Mouse (Mus musculus): ENCODE data around the gene A930017K11Rik. TPM values are rescaled to one million over a fixed set of nuclear protein-coding genes. Genes with fewer than 3 reads are reported as not detected.
A peak's percentile ranks its signal among the peaks of the same experiment; 100 is the strongest.

A930017K11Rik gene
- polyA plus RNA-seq, 1 experiment from 2014 or later = not detected

GRCm38 (mm10) chr17:25984066-25984465 lies 31.7 kb upstream of the A930017K11Rik start:
- no peaks in the 10 kb centered on the region for H3K9me3 ChIP-seq (ENCODE audit: control insufficient read depth, low read length)
- 0 out of 2 replicates have a peak overlapping the region, but pooled peaks have one; percentile 95 for H3K9ac ChIP-seq (ENCODE audit: low read length)
- H3K4me2 ChIP-seq (ENCODE audit: low read length) = peak overlapping the region; percentile 94
- 0 out of 2 replicates have a peak, but pooled peaks cover 6% of the 10 kb centered on the region for H3K36me3 ChIP-seq (ENCODE audit: control insufficient read depth, insufficient read depth, low read length)
- H3K4me1 ChIP-seq (ENCODE audit: control insufficient read depth in 2 of 2, insufficient read depth in 2 of 2, low read length in 2 of 2) = peaks cover 9 to 29% of the 10 kb centered on the region in 2 experiments
- 86% methylated on average over 1 of the region's 1 CpGs for WGBS
- H3K4me3 ChIP-seq (ENCODE audit: control insufficient read depth in 1 of 2, insufficient read depth in 1 of 2, low read depth in 1 of 2, low read length in 2 of 2) = peak overlapping the region in 1 of 2 experiments; percentile 91; a peak in 2 of 4 replicates
- ATAC-seq (ENCODE audit: insufficient number of reproducible peaks, insufficient read depth, low FRiP score, low read depth) = no peak
- no peaks in the 10 kb centered on the region for H3K27me3 ChIP-seq (ENCODE audit: control insufficient read depth, insufficient read depth, low read length)
- H3K27ac ChIP-seq (replicated peaks in 1 of 2; ENCODE audit: control insufficient read depth in 1 of 2, insufficient read depth in 1 of 2, low read depth in 2 of 2, low read length in 2 of 2) = no peak overlapping the region

GRCm38 (mm10) chr17:25982913-25983312 lies 30.5 kb upstream of the A930017K11Rik start:
- Histone ChIP-seq H3K4me2 (ENCODE audit: low read length) (no peak overlapping the region), H3K9me3 (ENCODE audit: control insufficient read depth, low read length) (no peaks in the 10 kb centered on the region), H3K36me3 (ENCODE audit: control insufficient read depth, insufficient read depth, low read length) (peaks cover 3% of the 10 kb centered on the region; the same call in 1 of the 2 replicates), H3K27ac (replicated peaks in 1 of 2; ENCODE audit: control insufficient read depth in 1 of 2, insufficient read depth in 1 of 2, low read depth in 2 of 2, low read length in 2 of 2) (no peak overlapping the region), H3K4me3 (ENCODE audit: control insufficient read depth in 1 of 2, insufficient read depth in 1 of 2, low read depth in 1 of 2, low read length in 2 of 2) (no peak overlapping the region), H3K27me3 (ENCODE audit: control insufficient read depth, insufficient read depth, low read length) (no peaks in the 10 kb centered on the region), H3K4me1 (ENCODE audit: control insufficient read depth in 2 of 2, insufficient read depth in 2 of 2, low read length in 2 of 2) (peaks cover 9 to 29% of the 10 kb centered on the region in 2 experiments), H3K9ac (ENCODE audit: low read length) (no peak overlapping the region)
- no peak for ATAC-seq (ENCODE audit: insufficient number of reproducible peaks, insufficient read depth, low FRiP score, low read depth)
- 91% methylated on average over 3 of the region's 3 CpGs for WGBS

GRCm38 (mm10) chr17:25980854-25981253 lies 28.5 kb upstream of the A930017K11Rik start:
- WGBS = 83% methylated on average over 5 of the region's 5 CpGs
- H3K27me3 ChIP-seq (ENCODE audit: control insufficient read depth, insufficient read depth, low read length) = no peaks in the 10 kb centered on the region
- no peak overlapping the region for H3K4me2 ChIP-seq (ENCODE audit: low read length)
- peaks cover 9 to 29% of the 10 kb centered on the region in 2 experiments for H3K4me1 ChIP-seq (ENCODE audit: control insufficient read depth in 2 of 2, insufficient read depth in 2 of 2, low read length in 2 of 2)
- H3K36me3 ChIP-seq (ENCODE audit: control insufficient read depth, insufficient read depth, low read length) = peaks cover 5% of the 10 kb centered on the region; the same call in 1 of the 2 replicates
- no peaks in the 10 kb centered on the region for H3K9me3 ChIP-seq (ENCODE audit: control insufficient read depth, low read length)
- H3K4me3 ChIP-seq (ENCODE audit: control insufficient read depth in 1 of 2, insufficient read depth in 1 of 2, low read depth in 1 of 2, low read length in 2 of 2) = no peak overlapping the region
- no peak overlapping the region for H3K27ac ChIP-seq (replicated peaks in 1 of 2; ENCODE audit: control insufficient read depth in 1 of 2, insufficient read depth in 1 of 2, low read depth in 2 of 2, low read length in 2 of 2)
- H3K9ac ChIP-seq (ENCODE audit: low read length) = no peak overlapping the region
- no peak for ATAC-seq (ENCODE audit: insufficient number of reproducible peaks, insufficient read depth, low FRiP score, low read depth)

GRCm38 (mm10) chr17:25979829-25980738 lies 27.7 kb upstream of the A930017K11Rik start:
- WGBS = 79% methylated on average over 5 of the region's 5 CpGs
- H3K36me3 ChIP-seq (ENCODE audit: control insufficient read depth, insufficient read depth, low read length) = peaks cover 5% of the 10 kb centered on the region; the same call in 1 of the 2 replicates
- H3K4me3 ChIP-seq (ENCODE audit: control insufficient read depth in 1 of 2, insufficient read depth in 1 of 2, low read depth in 1 of 2, low read length in 2 of 2) = no peak overlapping the region
- H3K9ac ChIP-seq (ENCODE audit: low read length) = no peak overlapping the region
- H3K27me3 ChIP-seq (ENCODE audit: control insufficient read depth, insufficient read depth, low read length) = no peaks in the 10 kb centered on the region
- no peaks in the 10 kb centered on the region for H3K9me3 ChIP-seq (ENCODE audit: control insufficient read depth, low read length)
- peaks cover 9 to 29% of the 10 kb centered on the region in 2 experiments for H3K4me1 ChIP-seq (ENCODE audit: control insufficient read depth in 2 of 2, insufficient read depth in 2 of 2, low read length in 2 of 2)
- H3K27ac ChIP-seq (replicated peaks in 1 of 2; ENCODE audit: control insufficient read depth in 1 of 2, insufficient read depth in 1 of 2, low read depth in 2 of 2, low read length in 2 of 2) = no peak overlapping the region
- H3K4me2 ChIP-seq (ENCODE audit: low read length) = no peak overlapping the region
- no peak for ATAC-seq (ENCODE audit: insufficient number of reproducible peaks, insufficient read depth, low FRiP score, low read depth)

GRCm38 (mm10) chr17:25970954-25971707 lies 18.8 kb upstream of the A930017K11Rik start:
- ATAC-seq (ENCODE audit: insufficient number of reproducible peaks, insufficient read depth, low FRiP score, low read depth) = no peak
- H3K9ac ChIP-seq (ENCODE audit: low read length) = no peak overlapping the region
- no peak overlapping the region for H3K27ac ChIP-seq (replicated peaks in 1 of 2; ENCODE audit: control insufficient read depth in 1 of 2, insufficient read depth in 1 of 2, low read depth in 2 of 2, low read length in 2 of 2)
- no peak overlapping the region for H3K4me2 ChIP-seq (ENCODE audit: low read length)
- peaks cover 9 to 16% of the 10 kb centered on the region in 2 experiments for H3K4me1 ChIP-seq (ENCODE audit: control insufficient read depth in 2 of 2, insufficient read depth in 2 of 2, low read length in 2 of 2)
- H3K27me3 ChIP-seq (ENCODE audit: control insufficient read depth, insufficient read depth, low read length) = no peaks in the 10 kb centered on the region
- no peak overlapping the region for H3K4me3 ChIP-seq (ENCODE audit: control insufficient read depth in 1 of 2, insufficient read depth in 1 of 2, low read depth in 1 of 2, low read length in 2 of 2)
- H3K9me3 ChIP-seq (ENCODE audit: control insufficient read depth, low read length) = no peaks in the 10 kb centered on the region
- 0 out of 2 replicates have a peak, but pooled peaks cover 4% of the 10 kb centered on the region for H3K36me3 ChIP-seq (ENCODE audit: control insufficient read depth, insufficient read depth, low read length)
- 83% methylated on average over 4 of the region's 4 CpGs for WGBS

- Histone ChIP-seq H3K36me3 (ENCODE audit: control insufficient read depth, insufficient read depth, low read length) (0 out of 2 replicates have a peak, but pooled peaks cover 4% of the 10 kb centered on the region), H3K4me1 (ENCODE audit: control insufficient read depth in 2 of 2, insufficient read depth in 2 of 2, low read length in 2 of 2) (peaks cover 9 to 16% of the 10 kb centered on the region in 2 experiments), H3K9me3 (ENCODE audit: control insufficient read depth, low read length) (no peaks in the 10 kb centered on the region), H3K27me3 (ENCODE audit: control insufficient read depth, insufficient read depth, low read length) (no peaks in the 10 kb centered on the region), H3K4me3 (ENCODE audit: control insufficient read depth in 1 of 2, insufficient read depth in 1 of 2, low read depth in 1 of 2, low read length in 2 of 2) (no peak overlapping the region), H3K4me2 (ENCODE audit: low read length) (no peak overlapping the region), H3K9ac (ENCODE audit: low read length) (no peak overlapping the region), H3K27ac (replicated peaks in 1 of 2; ENCODE audit: control insufficient read depth in 1 of 2, insufficient read depth in 1 of 2, low read depth in 2 of 2, low read length in 2 of 2) (no peak overlapping the region)
- WGBS = 92% methylated on average over 9 of the region's 9 CpGs
- ATAC-seq (ENCODE audit: insufficient number of reproducible peaks, insufficient read depth, low FRiP score, low read depth) = no peak
These were observed 18.1 kb upstream of the A930017K11Rik start for GRCm38 (mm10) chr17:25970448-25970847.

- Histone ChIP-seq H3K36me3 (ENCODE audit: control insufficient read depth, insufficient read depth, low read length) (peaks cover 15% of the 10 kb centered on the region), H3K9ac (ENCODE audit: low read length) (no peak overlapping the region), H3K4me1 (ENCODE audit: control insufficient read depth in 2 of 2, insufficient read depth in 2 of 2, low read length in 2 of 2) (peaks cover 9 to 16% of the 10 kb centered on the region in 2 experiments), H3K4me2 (ENCODE audit: low read length) (no peak overlapping the region), H3K27me3 (ENCODE audit: control insufficient read depth, insufficient read depth, low read length) (no peaks in the 10 kb centered on the region), H3K27ac (replicated peaks in 1 of 2; ENCODE audit: control insufficient read depth in 1 of 2, insufficient read depth in 1 of 2, low read depth in 2 of 2, low read length in 2 of 2) (peak overlapping the region in 1 of 2 experiments; percentile 34; a peak in 1 of 4 replicates), H3K9me3 (ENCODE audit: control insufficient read depth, low read length) (no peaks in the 10 kb centered on the region), H3K4me3 (ENCODE audit: control insufficient read depth in 1 of 2, insufficient read depth in 1 of 2, low read depth in 1 of 2, low read length in 2 of 2) (no peak overlapping the region)
- ATAC-seq (ENCODE audit: insufficient number of reproducible peaks, insufficient read depth, low FRiP score, low read depth) = peak; percentile 17; the same call in 1 of the 2 replicates
- WGBS = 88% methylated on average over 1 of the region's 1 CpGs
These were observed 15.8 kb upstream of the A930017K11Rik start for GRCm38 (mm10) chr17:25968176-25968575.

Measured in heart, embryonic 14.5 days (tissue).